Mouse (Mus musculus): ENCODE measurements around the gene Gm37240.

Gm37240 gene

GRCm38 (mm10) chr3:85635126-85635419, 252.2 kb downstream of the Gm37240 start:
- no peak for DNase-seq (ENCODE audit: low read depth, low spot score)

GRCm38 (mm10) chr3:85634389-85635125, 252.8 kb downstream of the Gm37240 start:
- no peak for DNase-seq (ENCODE audit: low read depth, low spot score)

DNA sequence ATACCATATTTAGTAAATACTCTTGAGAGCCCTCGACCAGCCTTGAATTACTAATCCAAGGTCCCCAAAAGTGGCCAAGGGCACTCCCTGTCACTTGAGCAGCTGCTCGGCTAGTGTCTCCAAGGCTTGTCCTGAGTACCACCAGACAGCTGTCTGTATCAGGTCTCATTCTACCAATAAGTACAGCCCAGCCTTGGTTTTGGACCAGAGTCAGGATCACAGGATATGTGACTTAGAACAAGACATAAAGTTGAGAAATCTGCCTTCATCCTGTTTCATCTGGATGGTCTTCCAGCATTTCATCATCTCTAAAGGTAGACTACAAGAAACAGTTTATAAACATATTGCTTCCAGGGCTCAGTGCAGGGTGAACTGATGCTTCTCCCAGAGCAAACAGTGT, 253.6 kb downstream of the Gm37240 start:
- DNase-seq (ENCODE audit: low read depth, low spot score), result no peak

GRCm38 (mm10) chr3:85629895-85630510, 257.3 kb downstream of the Gm37240 start:
- DNase-seq (ENCODE audit: low read depth, low spot score), result no peak

DNA sequence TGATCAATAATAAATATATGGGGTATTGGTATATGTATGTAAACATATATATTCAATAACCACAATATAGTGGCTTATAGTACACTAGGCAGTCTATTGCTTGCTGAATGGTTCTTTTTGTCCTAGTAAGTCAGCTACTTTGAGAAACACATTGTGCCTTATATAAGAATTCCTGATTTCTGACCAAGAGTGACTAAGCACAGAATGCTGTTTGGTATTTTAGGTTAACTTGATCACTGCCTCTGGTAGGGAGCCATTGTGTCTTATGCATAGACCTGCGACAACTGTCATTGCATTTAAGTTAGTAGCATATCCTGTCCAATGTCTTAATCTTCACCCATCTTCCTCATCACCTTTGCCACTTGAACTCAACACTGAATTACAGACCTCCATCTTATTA, 267.6 kb downstream of the Gm37240 start:
- no peak for DNase-seq (ENCODE audit: low read depth, low spot score)

DNA sequence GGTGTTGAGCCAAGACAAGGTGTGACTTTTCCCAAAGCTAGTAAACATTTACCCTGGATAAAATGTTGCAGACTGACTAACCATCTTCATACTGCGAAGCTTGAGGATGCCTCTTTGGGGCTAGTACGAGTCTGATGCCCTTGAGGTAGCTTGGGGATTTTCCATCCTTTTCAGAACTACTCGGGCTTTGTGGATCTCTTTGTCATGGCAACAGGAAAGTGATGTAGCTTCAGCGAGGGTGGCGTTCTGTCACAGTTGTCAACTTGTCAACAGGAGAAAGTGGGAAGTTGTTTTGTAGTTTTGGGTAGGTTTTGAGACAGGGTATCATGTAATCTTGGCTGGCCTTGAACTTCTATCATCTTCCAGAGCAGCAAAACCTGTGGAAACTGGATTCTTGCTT, 268.0 kb downstream of the Gm37240 start:
- DNase-seq (ENCODE audit: low read depth, low spot score), result no peak

- peak; percentile 44 for DNase-seq (ENCODE audit: low read depth, low spot score)
Measured at GRCm38 (mm10) chr3:85618885-85619284, 268.4 kb downstream of the Gm37240 start.

DNA sequence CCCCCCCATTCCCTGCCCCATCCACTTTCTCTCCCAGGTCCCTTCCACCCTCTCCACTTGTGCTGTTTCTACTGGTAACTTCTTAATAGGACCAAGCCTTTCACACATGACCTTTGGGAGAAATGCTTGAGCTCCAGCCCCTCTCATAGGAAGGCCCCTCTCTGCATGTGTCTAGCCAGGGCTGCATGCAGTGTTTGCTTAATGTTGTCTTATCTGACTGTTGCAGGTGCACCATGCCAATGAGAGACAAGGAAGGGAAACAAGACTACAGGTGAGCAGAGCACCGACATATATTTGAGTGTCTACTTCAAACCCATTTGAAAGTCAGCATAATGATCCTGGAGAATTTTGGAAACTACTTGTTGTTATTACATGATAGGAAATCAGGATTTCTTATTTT, 270.9 kb downstream of the Gm37240 start:
- DNase-seq (ENCODE audit: low read depth, low spot score), result no peak

- DNase-seq (ENCODE audit: low read depth, low spot score), result no peak
Measured at GRCm38 (mm10) chr3:85607753-85608152, 279.6 kb downstream of the Gm37240 start.

DNA sequence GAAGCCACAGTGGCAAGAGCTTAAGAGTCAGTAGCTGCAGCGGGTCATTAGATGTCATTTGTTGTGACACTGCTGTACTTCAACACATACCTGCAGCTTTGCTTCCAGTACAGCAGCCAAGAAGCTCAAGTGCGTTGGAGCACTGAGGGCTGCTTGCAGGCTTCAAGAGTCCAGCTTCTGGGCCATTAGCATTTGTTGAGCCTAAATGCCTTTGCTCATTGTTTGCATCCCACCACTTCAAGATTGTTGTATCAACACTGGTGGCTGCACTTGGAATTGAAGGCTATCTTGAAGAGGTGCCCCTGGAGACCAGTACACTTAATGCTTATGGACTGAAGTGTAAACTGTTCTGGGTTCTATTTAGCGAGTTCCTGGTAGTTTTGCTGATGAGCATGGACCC, 280.4 kb downstream of the Gm37240 start:
- DNase-seq (ENCODE audit: low read depth, low spot score), result no peak

- DNase-seq (ENCODE audit: low read depth, low spot score), result no peak
Measured at GRCm38 (mm10) chr3:85603811-85604210, 283.5 kb downstream of the Gm37240 start.

GRCm38 (mm10) chr3:85601841-85602305, 285.4 kb downstream of the Gm37240 start:
- DNase-seq (ENCODE audit: low read depth, low spot score), result no peak

GRCm38 (mm10) chr3:85599526-85599925, 287.8 kb downstream of the Gm37240 start:
- DNase-seq (ENCODE audit: low read depth, low spot score), result no peak

DNA sequence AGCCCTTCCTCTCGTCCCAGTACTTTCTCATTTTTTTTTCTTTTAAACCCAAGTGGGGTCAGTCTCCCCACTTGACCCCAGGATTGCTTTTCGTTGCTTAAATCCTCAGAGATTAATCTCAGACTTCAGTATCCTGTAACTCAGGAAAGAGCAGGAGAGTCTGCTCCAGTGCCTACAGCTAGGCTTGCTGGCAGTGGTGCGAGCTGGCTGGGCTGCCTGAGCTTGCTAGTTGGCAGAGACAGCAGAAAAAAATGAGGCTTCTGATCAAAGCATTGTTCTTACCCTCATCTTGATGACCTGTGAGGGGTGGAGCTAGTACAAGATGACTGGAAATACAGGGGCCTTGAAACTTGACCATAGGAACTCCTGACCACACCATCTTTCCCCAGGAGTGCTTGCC, 292.9 kb downstream of the Gm37240 start:
- no peak for DNase-seq (ENCODE audit: low read depth, low spot score)

GRCm38 (mm10) chr3:85592640-85593252, 294.6 kb downstream of the Gm37240 start:
- no peak for DNase-seq (ENCODE audit: low read depth, low spot score)

GRCm38 (mm10) chr3:85592067-85592466, 295.3 kb downstream of the Gm37240 start:
- DNase-seq (ENCODE audit: low read depth, low spot score), result no peak

DNA sequence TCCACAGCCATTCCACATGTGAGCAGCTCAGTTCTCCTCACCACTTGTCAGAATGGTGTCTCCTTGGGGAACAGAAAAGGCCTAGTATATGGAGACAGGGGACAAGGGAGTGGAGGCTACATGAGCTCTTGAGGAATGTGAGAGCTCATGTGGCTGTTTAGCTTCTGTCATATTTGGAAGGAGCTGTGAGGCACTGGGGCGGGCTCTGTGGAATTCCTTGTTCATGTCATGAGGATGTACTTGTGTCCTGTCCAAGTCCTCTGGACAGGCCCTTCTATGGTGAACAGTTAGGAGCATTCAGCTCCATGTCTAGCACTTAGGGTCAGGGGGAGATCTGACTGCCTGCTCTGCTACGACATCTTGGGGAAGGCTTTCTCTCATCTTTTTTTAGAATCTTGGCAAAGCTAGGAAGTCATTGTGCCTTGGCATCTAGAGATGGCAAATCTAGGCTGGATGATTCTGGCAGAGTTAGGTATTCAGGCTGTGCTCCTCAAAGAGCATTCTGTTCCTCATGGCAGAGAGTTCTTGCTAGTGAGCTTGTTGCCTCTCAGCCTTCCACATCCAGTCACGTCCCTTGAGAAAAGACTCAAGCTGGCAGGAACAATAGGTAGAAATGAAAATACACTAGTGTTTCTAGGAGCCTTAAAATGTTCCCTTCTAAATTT, 297.1 kb downstream of the Gm37240 start:
- DNase-seq (ENCODE audit: low read depth, low spot score), result no peak

GRCm38 (mm10) chr3:85588701-85589100, 298.6 kb downstream of the Gm37240 start:
- DNase-seq (ENCODE audit: low read depth, low spot score), result no peak

- DNase-seq (ENCODE audit: low read depth, low spot score), result no peak
Measured at GRCm38 (mm10) chr3:85584966-85585365, 302.4 kb downstream of the Gm37240 start.

DNA sequence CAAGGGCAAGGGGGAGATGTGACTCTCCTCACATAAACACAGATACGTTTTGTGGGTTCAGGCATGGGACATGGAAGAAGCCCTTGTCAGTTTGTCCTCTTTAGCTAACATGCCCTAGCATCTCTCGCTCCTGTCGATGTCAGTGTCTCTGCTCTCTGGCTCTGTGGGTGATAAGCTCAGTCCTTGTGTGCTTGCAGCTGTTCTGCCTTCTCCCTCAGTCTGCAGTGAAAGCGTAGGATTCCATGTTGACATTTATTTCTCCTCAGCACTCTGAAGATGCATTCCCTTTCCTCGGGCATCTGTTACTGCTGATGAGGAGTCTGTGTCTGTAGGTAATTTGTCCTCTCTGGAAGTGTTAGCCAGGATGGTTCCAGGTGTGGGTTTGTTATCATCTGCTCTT, 304.1 kb downstream of the Gm37240 start:
- no peak for DNase-seq (ENCODE audit: low read depth, low spot score)

DNA sequence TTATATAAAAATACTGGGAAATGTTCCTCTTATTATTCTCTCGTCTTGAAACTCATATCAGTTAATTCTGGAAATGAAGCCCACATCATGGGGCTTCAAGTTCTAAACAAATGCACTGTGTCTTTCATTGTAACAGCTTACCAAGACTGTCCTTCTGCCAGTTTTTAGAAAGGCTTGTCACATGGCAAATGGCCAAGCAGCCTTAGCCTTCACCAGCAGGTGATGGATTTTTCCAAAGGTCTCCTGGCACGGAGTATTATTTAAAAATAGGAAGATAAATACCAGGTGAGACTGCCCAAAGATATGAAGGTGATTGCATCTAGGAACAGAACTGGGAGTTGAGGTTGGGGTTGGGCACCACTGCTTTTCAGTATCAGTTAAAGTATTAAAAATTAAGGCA, 304.6 kb downstream of the Gm37240 start:
- no peak for DNase-seq (ENCODE audit: low read depth, low spot score)

All from ZHBTc4 (cell line).